Mouse (Mus musculus) cortical plate, adult 2 months (tissue): ENCODE measurements around the gene 1810049J17Rik. TPM values are rescaled to one million over a fixed set of nuclear protein-coding genes. Genes with fewer than 3 reads are reported as not detected.

Experiments used
- H3K27ac ChIP-seq: fragments of 200-500 bp; 2 replicates; pipeline ENCODE4 v1.5.1; 2012; ENCODE audit warnings: low read length, control low read depth, inconsistent platforms; ENCODE audit not compliant: insufficient read depth
- H3K4me1 ChIP-seq: fragments of 200-500 bp; 2 replicates; pipeline ENCODE4 v1.6.1; 2011; ENCODE audit warnings: low read length; ENCODE audit not compliant: control insufficient read depth, insufficient read depth
- H3K4me3 ChIP-seq: fragments of 200-500 bp; 2 replicates; pipeline ENCODE4 v1.5.1; 2011; ENCODE audit warnings: mild to moderate bottlenecking, low read length, control low read depth; ENCODE audit not compliant: insufficient read depth
- CTCF ChIP-seq: fragments of 200-500 bp; IDR thresholded peaks from 2 replicates; pipeline ENCODE4 v1.5.1; 2011; ENCODE audit warnings: mild to moderate bottlenecking, control low read depth, low read length; ENCODE audit not compliant: insufficient read depth; ENCODE audit errors: extremely low read depth
- POLR2A ChIP-seq: fragments of 200-500 bp; IDR thresholded peaks from 2 replicates; pipeline ENCODE4 v1.6.1; 2011; ENCODE audit warnings: mild to moderate bottlenecking, low read length, control low read depth; ENCODE audit not compliant: insufficient read depth; ENCODE audit errors: extremely low read depth
- polyA plus RNA-seq: library from polyadenylated mRNA; depleted of rRNA; stranded (reverse); fragments of >200 nt; gene quantifications from 2 replicates; pipeline ENCODE4 v1.2.3, GENCODE M21; 2012

1810049J17Rik gene
- polyA plus RNA-seq, 1 experiment = not detected

- Histone ChIP-seq H3K4me3 (no peak overlapping the region), H3K27ac (no peak overlapping the region), H3K4me1 (peaks cover 4% of the 10 kb centered on the region)
- TF ChIP-seq CTCF (no peak), POLR2A (no peak)
These were observed 9.2 kb upstream of the 1810049J17Rik start for GRCm38 (mm10) chr15:12330892-12331291.

- no peak overlapping the region for H3K4me3 ChIP-seq
- TF ChIP-seq POLR2A (no peak), CTCF (no peak)
These were observed 8.7 kb upstream of the 1810049J17Rik start for GRCm38 (mm10) chr15:12330389-12330788.

GRCm38 (mm10) chr15:12324326-12324725 lies 2.6 kb upstream of the 1810049J17Rik start:
- Histone ChIP-seq H3K4me1 (peaks cover 13% of the 10 kb centered on the region), H3K27ac (no peak overlapping the region), H3K4me3 (no peak overlapping the region)
- TF ChIP-seq POLR2A = no peak
- no peak for TF ChIP-seq CTCF

More at GRCm38 (mm10) chr15:12330389-12330788, 8.7 kb upstream of the 1810049J17Rik start:
- H3K27ac ChIP-seq = no peak overlapping the region
- peaks cover 4% of the 10 kb centered on the region for H3K4me1 ChIP-seq

GRCm38 (mm10) chr15:12322676-12323402 lies 1.1 kb upstream of the 1810049J17Rik start:
- H3K27ac ChIP-seq = no peak overlapping the region
- H3K4me3 ChIP-seq = peak overlapping the region; percentile 82
- TF ChIP-seq POLR2A = no peak
- no peak for TF ChIP-seq CTCF
- peaks cover 13% of the 10 kb centered on the region for H3K4me1 ChIP-seq

- Histone ChIP-seq H3K4me3 (peak within 1 kb of the TSS; percentile 82), H3K27ac (peak within 1 kb of the TSS; percentile 100), H3K4me1 (peaks cover 13% of the 10 kb centered on the region)
- no peak for TF ChIP-seq CTCF
- TF ChIP-seq POLR2A = peak; percentile 62; the same call in 1 of the 2 replicates
These were observed 460 bp downstream of the 1810049J17Rik start, which contains the start of gene Golph3 for GRCm38 (mm10) chr15:12321091-12321787. TSS of gene Golph3 (plus strand) at chr15:12321450.

GRCm38 (mm10) chr15:12320441-12321090 lies 1.1 kb downstream of the 1810049J17Rik start:
- Histone ChIP-seq H3K27ac (peak overlapping the region; percentile 100; the same call in 1 of the 2 replicates), H3K4me1 (peaks cover 11% of the 10 kb centered on the region), H3K4me3 (peak overlapping the region; percentile 82)
- TF ChIP-seq CTCF (no peak), POLR2A (no peak)

- no peak overlapping the region for H3K27ac ChIP-seq
- TF ChIP-seq CTCF (no peak), POLR2A (no peak)
- H3K4me3 ChIP-seq = no peak overlapping the region
- peaks cover 11% of the 10 kb centered on the region for H3K4me1 ChIP-seq
These were observed 1.8 kb downstream of the 1810049J17Rik start for GRCm38 (mm10) chr15:12319889-12320288.

GRCm38 (mm10) chr15:12318451-12318850 lies 3.2 kb downstream of the 1810049J17Rik start:
- TF ChIP-seq CTCF (no peak), POLR2A (no peak)
- Histone ChIP-seq H3K27ac (no peak overlapping the region), H3K4me1 (peaks cover 2% of the 10 kb centered on the region; the same call in 1 of the 2 replicates), H3K4me3 (no peak overlapping the region)

GRCm38 (mm10) chr15:12317290-12317689 lies 4.4 kb downstream of the 1810049J17Rik start:
- H3K4me3 ChIP-seq = no peak overlapping the region
- TF ChIP-seq POLR2A (no peak), CTCF (no peak)
- no peak overlapping the region for H3K27ac ChIP-seq
- H3K4me1 ChIP-seq = no peaks in the 10 kb centered on the region

- Histone ChIP-seq H3K4me1 (no peaks in the 10 kb centered on the region), H3K27ac (no peak overlapping the region), H3K4me3 (no peak overlapping the region)
- TF ChIP-seq CTCF (no peak), POLR2A (no peak)
These were observed 5.7 kb downstream of the 1810049J17Rik start for GRCm38 (mm10) chr15:12315996-12316395.
